Mouse (Mus musculus) neural tube, embryonic 14.5 days (tissue): Measurements from ENCODE around the gene Gm20604. TPM values are rescaled to one million over a fixed set of nuclear protein-coding genes. Genes with fewer than 3 reads are reported as not detected.
A peak's percentile ranks its signal among the peaks of the same experiment; 100 is the strongest.

Experiments
- ATAC-seq: fragments of 200-750 bp; cut with Nextera tagmentation; 2 replicates; pipeline ENCODE4 v1.8.0; 2017; ENCODE audit warnings: low read depth, mild to moderate bottlenecking, moderate TSS enrichment, moderate library complexity
- H3K27ac ChIP-seq: fragments of 300-500 bp; sonication (generic); 2 replicates; pipeline ENCODE4 v1.5.1; 2014; ENCODE audit warnings: low read depth, mild to moderate bottlenecking, control low read depth, low read length, moderate library complexity, mixed read lengths
- H3K27me3 ChIP-seq: fragments of 300-500 bp; sonication (generic); 2 replicates; pipeline ENCODE4 v1.6.1; 2014; ENCODE audit warnings: low read length; ENCODE audit not compliant: control insufficient read depth, insufficient read depth
- H3K36me3 ChIP-seq: fragments of 300-500 bp; sonication (generic); 2 replicates; pipeline ENCODE4 v1.6.1; 2014; ENCODE audit warnings: low read length, mixed read lengths; ENCODE audit not compliant: control insufficient read depth, insufficient read depth
- H3K4me1 ChIP-seq: fragments of 300-500 bp; sonication (generic); 2 replicates; pipeline ENCODE4 v1.6.1; 2014; ENCODE audit warnings: low read length; ENCODE audit not compliant: control insufficient read depth, insufficient read depth
- H3K4me2 ChIP-seq: fragments of 300-500 bp; sonication (generic); 2 replicates; pipeline ENCODE4 v1.6.1; 2014; ENCODE audit warnings: mild to moderate bottlenecking, low read depth, low read length, control low read depth
- H3K4me3 ChIP-seq: fragments of 300-500 bp; sonication (generic); 2 replicates; pipeline ENCODE4 v1.5.1; 2014; ENCODE audit warnings: low read depth, low read length, control low read depth, mixed read lengths
- H3K9ac ChIP-seq: fragments of 300-500 bp; sonication (generic); replicated peaks from 2 replicates; pipeline ENCODE4 v1.6.1; 2014; ENCODE audit warnings: low read depth, mild to moderate bottlenecking, control low read depth, low read length, mixed read lengths
- H3K9me3 ChIP-seq: fragments of 300-500 bp; sonication (generic); 2 replicates; pipeline ENCODE4 v1.6.1; 2016; ENCODE audit warnings: low read length; ENCODE audit not compliant: control insufficient read depth
- WGBS: fragments of 180-500 bp; shearing (Covaris S2); extraction: QIAGEN DNeasy Blood & Tissue Kit; methylation state at CpG from one replicate; pipeline ENCODE4 v1.1.7; 2014; 5-methylcytosine and 5-hydroxymethylcytosine counted together
- polyA plus RNA-seq: library from polyadenylated mRNA; unstranded; fragments of >200 nt; fragmentation: Nextera tagmentation; extraction: Ambion mirVana; gene quantifications from 2 replicates; pipeline ENCODE4 v1.2.1, GENCODE M21; 2014

The Gm20604 gene
- polyA plus RNA-seq, 1 experiment from 2014 or later: 57.1 TPM

DNA sequence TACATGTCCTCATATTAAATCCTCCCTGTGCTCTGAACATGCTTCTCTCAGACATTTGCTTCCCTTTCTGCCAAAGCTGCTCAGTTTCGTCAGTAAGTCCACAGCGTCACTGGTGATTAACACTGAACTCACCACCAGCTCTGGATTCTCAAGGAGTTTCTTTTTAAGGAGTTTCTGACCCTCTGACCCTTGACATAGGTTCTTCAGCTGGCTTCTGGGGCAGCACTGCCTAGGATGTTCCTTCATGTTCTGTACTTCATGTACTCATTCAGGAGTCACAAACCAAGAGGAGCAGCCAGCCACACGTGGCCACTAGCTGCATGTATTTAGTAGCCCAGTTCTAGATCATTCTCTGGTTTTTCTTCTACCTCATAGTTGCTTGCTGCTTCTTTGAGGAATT, 10.2 kb downstream of the Gm20604 start:
- Histone ChIP-seq H3K9ac (no peak overlapping the region), H3K27ac (no peak overlapping the region), H3K4me1 (peaks cover 10% of the 10 kb centered on the region), H3K4me2 (no peak overlapping the region), H3K27me3 (no peaks in the 10 kb centered on the region), H3K36me3 (peaks cover 4% of the 10 kb centered on the region; the same call in 1 of the 2 replicates), H3K4me3 (no peak overlapping the region), H3K9me3 (no peaks in the 10 kb centered on the region)
- WGBS: 95% methylated on average over 3 of the region's 3 CpGs
- no peak for ATAC-seq

DNA sequence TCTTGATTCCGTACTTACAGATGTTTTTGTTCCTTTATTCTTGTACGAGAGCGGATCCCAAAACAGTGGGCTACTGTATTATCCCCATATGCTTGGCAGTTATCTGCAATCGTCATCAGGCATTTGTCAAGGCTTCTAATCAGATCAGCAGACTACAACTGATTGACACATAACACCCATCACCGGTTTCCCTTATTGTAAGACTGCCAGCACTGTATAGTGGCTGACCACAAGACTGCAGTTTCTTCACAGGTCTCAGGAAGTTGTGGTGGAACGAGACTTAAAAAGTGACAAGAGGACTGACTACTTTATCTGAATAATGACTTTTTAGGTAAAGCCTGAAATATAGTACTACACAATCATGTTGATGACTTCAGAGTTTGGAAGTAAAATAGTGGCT, 13.6 kb downstream of the Gm20604 start:
- H3K4me1 ChIP-seq: peaks cover 22% of the 10 kb centered on the region
- H3K36me3 ChIP-seq: peaks cover 8% of the 10 kb centered on the region; the same call in 1 of the 2 replicates
- ATAC-seq: no peak
- H3K9me3 ChIP-seq: no peaks in the 10 kb centered on the region
- H3K27ac ChIP-seq: no peak overlapping the region
- H3K9ac ChIP-seq: no peak overlapping the region
- 63% methylated on average over 6 of the region's 6 CpGs for WGBS
- H3K4me2 ChIP-seq: peak overlapping the region; percentile 88; the same call in 1 of the 2 replicates
- no peak overlapping the region for H3K4me3 ChIP-seq
- H3K27me3 ChIP-seq: no peaks in the 10 kb centered on the region

DNA sequence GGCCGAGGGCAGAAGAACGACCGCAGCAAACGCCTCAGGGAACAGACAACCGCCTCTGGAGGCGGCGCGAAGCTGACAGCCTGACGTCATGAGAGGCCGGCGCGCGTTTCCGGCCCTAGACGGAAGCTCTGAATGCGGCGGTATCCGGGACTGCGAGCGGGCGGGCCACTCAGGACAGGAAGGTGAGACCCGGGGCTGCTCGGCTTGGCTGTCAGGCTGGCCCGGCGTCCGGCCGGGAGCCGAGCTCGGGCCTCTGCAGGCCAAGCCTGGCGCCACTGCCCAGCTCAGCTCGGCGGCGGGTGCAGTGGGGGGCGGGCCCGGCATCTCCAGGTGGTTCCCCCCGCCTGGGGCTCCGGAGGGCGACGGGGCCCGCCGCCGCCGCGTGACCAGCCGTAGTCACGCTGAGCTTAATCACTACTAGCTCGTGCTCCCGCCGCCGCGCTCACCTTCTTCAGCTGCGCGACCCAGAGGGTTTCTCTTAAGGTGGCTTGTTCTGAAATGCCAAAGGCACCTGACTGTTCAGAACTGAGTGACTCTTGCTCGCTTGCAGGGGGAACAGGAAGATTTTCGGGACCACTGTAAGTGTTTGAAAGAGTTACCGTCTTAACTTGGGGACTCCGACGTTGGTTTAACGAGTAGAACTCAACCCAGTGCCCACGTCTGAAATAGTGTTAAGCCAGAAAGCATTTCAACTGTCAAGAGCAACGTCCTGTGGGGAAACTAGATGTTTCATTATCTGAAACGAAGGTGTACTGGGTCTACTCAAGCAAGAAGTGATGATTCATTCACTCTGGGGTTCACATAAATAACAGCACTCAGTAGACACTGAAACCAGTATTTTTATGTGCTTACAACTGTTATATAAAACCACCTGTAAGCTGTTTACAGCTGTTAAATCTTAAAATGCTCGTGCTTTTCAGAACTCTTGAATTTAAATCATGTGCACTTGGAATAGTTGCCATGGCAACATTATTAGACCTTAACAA, 14.6 kb downstream of the Gm20604 start, which contains the start of the genes Moap1 and Tmem251:
Moap1 (minus strand) TSS at position 73 of the 986 bp plus-strand sequence.
Tmem251 (plus strand) TSS at position 174 of the 986 bp plus-strand sequence.
- Histone ChIP-seq H3K4me3 (peak within 1 kb of the TSS; percentile 60), H3K9me3 (no peaks in the 10 kb centered on the region), H3K36me3 (peaks cover 8% of the 10 kb centered on the region; the same call in 1 of the 2 replicates), H3K4me2 (peak within 1 kb of the TSS; percentile 88), H3K27ac (peak within 1 kb of the TSS; percentile 92), H3K9ac (peak within 1 kb of the TSS; percentile 76), H3K27me3 (no peaks in the 10 kb centered on the region), H3K4me1 (peaks cover 22% of the 10 kb centered on the region)
- WGBS: under 1% methylated on average over 57 of the region's 63 CpGs
- ATAC-seq: peak; percentile 98

DNA sequence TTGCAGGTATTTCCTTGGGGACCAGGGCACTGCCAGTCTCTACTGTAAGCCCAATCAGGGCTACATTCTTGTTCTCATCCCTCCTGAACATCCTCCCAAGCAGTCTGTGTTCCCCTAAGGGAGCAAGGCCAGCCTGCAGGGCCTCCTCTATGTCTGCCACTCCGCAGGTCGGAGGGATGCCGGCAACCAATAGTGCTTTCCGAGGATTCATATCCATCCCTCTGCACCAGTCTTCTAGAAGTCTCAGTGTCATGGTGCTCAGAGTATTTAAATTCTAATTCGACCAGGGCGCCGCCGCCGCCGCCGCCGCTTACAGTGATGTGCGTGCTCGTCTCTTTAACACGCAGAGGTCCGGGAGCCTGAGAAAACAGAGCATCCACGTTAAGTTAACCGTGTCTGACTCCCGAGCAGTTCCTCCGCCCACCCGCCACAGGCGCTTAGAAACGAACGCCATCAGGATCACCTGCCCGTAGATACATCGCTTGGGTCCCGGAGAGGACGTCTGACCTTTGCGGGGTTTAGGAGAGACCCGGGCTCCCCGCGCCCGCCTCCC, 15.4 kb downstream of the Gm20604 start:
- under 1% methylated on average over 33 of the region's 33 CpGs for WGBS
- Histone ChIP-seq H3K4me1 (peaks cover 22% of the 10 kb centered on the region), H3K9ac (peak overlapping the region; percentile 76), H3K27me3 (no peaks in the 10 kb centered on the region), H3K9me3 (no peaks in the 10 kb centered on the region), H3K36me3 (peaks cover 8% of the 10 kb centered on the region; the same call in 1 of the 2 replicates), H3K27ac (peak overlapping the region; percentile 92), H3K4me3 (peak overlapping the region; percentile 60), H3K4me2 (peak overlapping the region; percentile 88)
- peak; percentile 60 for ATAC-seq

DNA sequence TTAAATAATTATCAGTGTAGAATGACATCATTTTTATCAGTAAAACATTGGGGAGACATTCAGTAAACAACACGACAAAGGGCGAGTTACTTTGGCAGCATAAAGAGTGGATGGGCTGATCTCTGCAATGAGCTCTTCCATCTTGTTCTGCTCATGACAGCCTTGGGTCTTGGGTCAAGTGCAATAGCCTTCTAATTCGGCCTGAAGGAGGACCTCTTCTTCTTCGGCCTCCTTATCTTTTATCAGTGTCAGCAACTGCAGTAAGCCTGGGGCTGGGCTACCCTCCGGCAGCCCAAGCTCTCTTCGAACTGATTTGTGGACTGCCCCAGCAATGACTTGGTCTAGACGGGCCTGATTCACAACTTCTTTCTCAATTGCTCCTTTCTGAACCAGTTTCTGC, 16.4 kb downstream of the Gm20604 start:
- H3K27ac ChIP-seq: no peak overlapping the region
- peak overlapping the region; percentile 60; the same call in 1 of the 2 replicates for H3K4me3 ChIP-seq
- H3K36me3 ChIP-seq: 0 out of 2 replicates have a peak, but pooled peaks cover 4% of the 10 kb centered on the region
- peak overlapping the region; percentile 88 for H3K4me2 ChIP-seq
- no peak overlapping the region for H3K9ac ChIP-seq
- 88% methylated on average over 7 of the region's 7 CpGs for WGBS
- H3K9me3 ChIP-seq: no peaks in the 10 kb centered on the region
- peaks cover 22% of the 10 kb centered on the region for H3K4me1 ChIP-seq
- no peaks in the 10 kb centered on the region for H3K27me3 ChIP-seq
- ATAC-seq: no peak

DNA sequence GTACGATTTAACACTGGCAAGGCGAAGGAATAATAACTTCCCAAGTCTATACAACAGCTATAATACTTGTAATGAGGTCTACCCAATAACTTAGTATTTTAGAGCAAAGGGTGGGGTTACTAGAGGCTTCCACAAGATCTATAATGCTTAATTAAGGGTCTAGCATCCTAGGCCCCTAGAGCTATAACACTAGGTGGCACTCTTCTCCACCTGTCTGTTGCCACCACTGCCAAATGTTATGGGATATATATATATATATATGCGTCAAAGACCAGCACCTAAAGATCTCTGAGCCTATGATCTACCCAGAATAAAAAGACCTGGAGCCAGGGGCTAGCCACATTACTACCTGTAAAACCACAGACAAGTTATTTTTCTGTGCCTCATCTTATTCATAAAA, 18.2 kb downstream of the Gm20604 start:
- WGBS: 64% methylated on average over 3 of the region's 3 CpGs
- no peaks in the 10 kb centered on the region for H3K9me3 ChIP-seq
- H3K27me3 ChIP-seq: no peaks in the 10 kb centered on the region
- no peak for ATAC-seq
- H3K4me3 ChIP-seq: no peak overlapping the region
- H3K36me3 ChIP-seq: 0 out of 2 replicates have a peak, but pooled peaks cover 4% of the 10 kb centered on the region
- H3K4me2 ChIP-seq: no peak overlapping the region
- H3K4me1 ChIP-seq: peaks cover 22% of the 10 kb centered on the region
- H3K27ac ChIP-seq: no peak overlapping the region
- no peak overlapping the region for H3K9ac ChIP-seq

DNA sequence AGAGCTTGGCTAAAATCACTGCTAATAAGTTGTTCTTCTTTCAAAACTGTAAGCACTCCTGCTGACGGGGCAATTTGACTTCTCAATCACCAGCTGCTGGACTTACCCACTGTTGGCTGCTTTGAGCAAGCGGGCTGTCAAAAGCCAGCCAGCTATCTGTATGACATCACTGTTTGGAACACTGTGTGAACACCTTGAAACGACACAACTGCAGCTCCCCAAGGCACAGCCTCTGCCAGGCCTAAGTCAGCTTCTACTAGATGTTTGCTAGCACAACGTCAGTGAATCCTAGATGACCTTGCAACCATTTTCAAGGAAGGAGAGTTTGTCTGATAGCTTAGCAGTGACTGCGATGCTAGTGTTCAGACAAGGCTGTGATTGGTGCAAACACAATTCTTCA, 19.4 kb downstream of the Gm20604 start:
- H3K27ac ChIP-seq: no peak overlapping the region
- H3K4me2 ChIP-seq: no peak overlapping the region
- WGBS: 84% methylated on average over 5 of the region's 5 CpGs
- H3K27me3 ChIP-seq: no peaks in the 10 kb centered on the region
- no peaks in the 10 kb centered on the region for H3K9me3 ChIP-seq
- peaks cover 13% of the 10 kb centered on the region for H3K4me1 ChIP-seq
- no peak for ATAC-seq
- no peak overlapping the region for H3K9ac ChIP-seq
- H3K4me3 ChIP-seq: no peak overlapping the region
- 0 out of 2 replicates have a peak, but pooled peaks cover 4% of the 10 kb centered on the region for H3K36me3 ChIP-seq

- WGBS: 20% methylated on average over 4 of the region's 5 CpGs
- no peaks in the 10 kb centered on the region for H3K9me3 ChIP-seq
- no peak overlapping the region for H3K4me2 ChIP-seq
- no peak overlapping the region for H3K9ac ChIP-seq
- no peaks in the 10 kb centered on the region for H3K36me3 ChIP-seq
- no peaks in the 10 kb centered on the region for H3K27me3 ChIP-seq
- no peak overlapping the region for H3K4me3 ChIP-seq
- H3K4me1 ChIP-seq: peaks cover 18% of the 10 kb centered on the region; the same call in 1 of the 2 replicates
- ATAC-seq: no peak
- H3K27ac ChIP-seq: no peak overlapping the region
Measured at GRCm38 (mm10) chr12:102733381-102733780, 25.1 kb downstream of the Gm20604 start.
